Mouse (Mus musculus) cerebellum, adult 2 months (tissue): ENCODE data around the gene Hoxa5.

Experiments
- CTCF ChIP-seq: fragments of 200-500 bp; IDR thresholded peaks from 2 replicates; pipeline ENCODE4 v1.5.1; 2011; ENCODE audit warnings: low read depth, mild to moderate bottlenecking, control low read depth, low read length, moderate library complexity, borderline replicate concordance; ENCODE audit not compliant: insufficient read depth
- POLR2A ChIP-seq: fragments of 200-500 bp; IDR thresholded peaks from 2 replicates; pipeline ENCODE4 v1.6.1; 2011; ENCODE audit warnings: low read length, control low read depth, borderline replicate concordance; ENCODE audit not compliant: insufficient read depth

DNA sequence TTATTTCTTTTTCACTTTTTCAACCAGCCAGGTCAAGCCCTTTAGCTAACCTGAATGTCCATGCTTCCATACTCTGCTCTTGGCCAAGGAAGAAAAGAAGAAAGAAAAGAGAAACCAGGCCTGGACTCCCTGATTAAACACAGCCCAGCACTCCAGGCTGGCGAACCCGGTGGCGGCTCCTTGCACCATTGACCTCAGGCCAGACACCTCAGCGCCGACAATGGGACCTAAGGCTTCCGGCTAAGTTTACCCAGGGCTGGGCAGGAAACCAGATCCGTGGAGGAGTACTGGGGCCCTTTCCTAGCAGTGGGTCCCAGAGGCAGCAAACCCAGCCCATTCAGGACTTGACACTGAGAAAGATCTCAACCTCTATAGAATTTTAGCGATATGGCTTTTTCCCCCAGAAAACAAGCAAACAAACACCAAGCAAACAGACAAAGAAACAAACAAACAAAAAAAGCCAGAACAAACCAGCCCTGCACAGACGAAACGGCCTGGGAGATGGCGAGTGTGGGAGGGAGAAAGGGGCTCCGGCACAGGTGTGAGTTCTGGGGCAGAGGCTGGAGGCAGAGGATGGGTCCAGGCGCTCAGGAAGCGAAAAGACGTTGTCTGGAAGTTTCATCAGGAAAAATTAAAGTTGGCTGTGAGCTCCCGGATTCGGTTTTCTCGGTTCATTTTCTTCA, 27.6 kb upstream of the Hoxa5 start:
- no peak for TF ChIP-seq CTCF
- TF ChIP-seq POLR2A, result no peak
